Mouse (Mus musculus) gastrocnemius, postnatal 14 days (tissue): ENCODE results near the gene Ogfod1. TPM values are rescaled to one million over a fixed set of nuclear protein-coding genes. Genes with fewer than 3 reads are reported as not detected.
"Not testable (repeated sequence)": the region's sequence is repeated elsewhere in the genome, so short reads cannot be mapped to it uniquely, and the experiment has no call there.

Experiments used
- DNase-seq: peaks from one replicate; pipeline ENCODE4 v3.0.0; 2021; ENCODE audit warnings: mixed read lengths
- intact Hi-C: fragments of 180-260 bp; cut with DNase I; formaldehyde crosslinking; loops from one replicate; pipeline ENCODE4 v1.15.1; 2025; ENCODE audit warnings: low total_unique reads
- long read RNA-seq, 2 experiments: library from polyadenylated mRNA; stranded (forward); transcript quantifications; one replicate each; pipeline ENCODE4 v2.0.0; 2021
- total RNA-seq, 2 experiments: library from RNA; stranded (reverse); gene quantifications; 2 replicates each; pipeline ENCODE4 v1.2.3; 2021

The Ogfod1 gene
- 10 to 100 TPM; 14.5 to 15.2 TPM for total RNA-seq
- long read RNA-seq, experiment 1, full-length matches to known transcripts = 4 of 14 reads
- long read RNA-seq, experiment 1, partial matches to known transcripts = 1 of 14 reads
- long read RNA-seq, experiment 1, other reads (novel, unspliced or antisense) = 9 of 14 reads
- long read RNA-seq, experiment 2, full-length matches to known transcripts = 8 of 20 reads
- long read RNA-seq, experiment 2, partial matches to known transcripts = 0 of 20 reads
- long read RNA-seq, experiment 2, other reads (novel, unspliced or antisense) = 12 of 20 reads

DNA sequence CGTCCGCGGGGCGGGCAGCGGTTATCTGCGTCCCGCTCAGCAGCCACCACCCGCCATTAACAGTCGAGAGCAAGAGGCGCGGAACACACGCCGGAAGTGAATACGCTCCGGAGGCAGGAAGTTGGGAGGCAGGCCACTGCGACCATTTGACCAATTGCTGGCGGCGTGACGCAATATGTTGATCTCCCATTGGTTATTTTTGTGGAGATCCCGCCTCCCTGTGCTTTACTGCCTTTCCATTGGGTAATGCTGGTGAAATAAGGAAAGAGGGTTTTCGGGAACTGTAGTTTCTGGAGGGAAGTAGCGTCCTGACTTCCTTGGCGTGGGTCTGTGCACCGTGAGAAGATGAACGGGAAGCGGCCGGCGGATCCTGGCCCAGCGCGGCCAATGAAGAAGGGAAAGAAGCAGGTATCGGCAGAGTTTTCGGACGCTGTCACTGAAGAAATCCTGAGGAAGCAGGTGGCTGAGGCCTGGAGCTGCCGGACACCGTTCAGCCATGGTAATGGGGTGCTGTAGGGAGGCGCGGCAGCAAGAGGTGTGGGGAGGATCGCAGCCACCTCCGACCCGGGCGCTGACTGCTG lies at the start of gene Ogfod1, which contains the start of gene Nudt21:
Gene Ogfod1 (plus strand): TSS at position 255 of the 581 bp plus-strand sequence.
Gene Nudt21 (minus strand): TSS at position 88 of the 581 bp plus-strand sequence.
- intact Hi-C loops = no loop called here
- DNase-seq = peak; percentile 90

DNA sequence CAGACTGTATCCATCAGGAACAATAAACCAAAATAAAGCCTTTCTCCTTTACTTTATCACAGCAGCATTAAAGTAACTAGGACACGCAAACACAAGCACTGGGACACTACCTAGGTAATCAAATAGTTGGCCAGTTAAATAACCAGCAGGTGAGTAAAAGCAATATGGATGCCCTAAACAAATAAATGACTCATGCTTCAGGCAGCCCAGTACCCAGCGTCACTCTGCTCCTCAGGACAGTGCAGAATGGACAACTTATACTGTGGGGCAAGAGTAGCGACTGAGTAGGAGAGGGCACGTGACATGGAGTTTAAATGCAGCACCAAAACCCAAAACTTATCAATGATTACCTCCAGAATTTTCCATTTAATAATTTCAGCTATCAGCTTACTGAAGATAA lies 47.3 kb upstream of the Ogfod1 start:
- intact Hi-C loops = no loop called here
- DNase-seq = no peak

DNA sequence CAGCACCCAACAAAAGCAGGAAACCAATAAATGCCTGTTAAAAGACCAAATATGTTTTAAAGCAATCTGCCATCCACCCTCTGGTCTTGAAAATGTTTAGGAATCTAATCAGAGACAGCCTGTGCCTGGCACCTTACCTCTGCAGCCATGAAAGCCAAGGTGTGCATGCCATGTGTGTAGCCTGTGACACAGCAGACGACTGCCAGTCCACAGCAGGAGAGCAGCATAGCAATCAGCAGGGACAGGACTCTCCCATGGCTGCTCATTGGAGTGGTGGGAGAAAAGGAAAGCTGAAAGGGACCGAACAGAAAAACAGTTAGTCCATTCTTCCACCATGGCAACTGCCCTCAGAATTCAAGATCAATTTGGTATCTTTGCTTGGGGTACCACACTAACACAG lies 38.0 kb upstream of the Ogfod1 start:
- intact Hi-C loops = no loop called here
- DNase-seq = no peak

DNA sequence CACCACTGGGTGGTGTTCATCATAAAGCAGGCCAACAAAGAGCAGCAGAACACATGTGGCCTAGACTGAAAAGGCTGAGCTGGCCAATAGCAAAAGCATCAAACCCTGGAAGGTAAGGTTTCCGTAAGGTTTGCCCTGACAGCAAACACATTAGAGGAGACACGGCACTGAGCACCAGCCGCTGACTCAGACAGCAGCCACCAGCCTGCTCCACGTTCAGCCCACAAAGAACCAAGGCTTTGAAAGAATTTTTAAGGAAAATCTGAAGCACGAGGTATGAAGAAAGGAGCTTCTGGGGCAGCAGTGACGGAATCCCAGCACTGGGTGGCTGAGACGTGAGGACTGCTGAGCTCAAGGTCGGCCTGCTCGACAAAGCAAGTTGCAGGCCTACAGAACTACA lies 32.9 kb upstream of the Ogfod1 start:
- intact Hi-C loops = no loop called here
- DNase-seq = no peak

DNA sequence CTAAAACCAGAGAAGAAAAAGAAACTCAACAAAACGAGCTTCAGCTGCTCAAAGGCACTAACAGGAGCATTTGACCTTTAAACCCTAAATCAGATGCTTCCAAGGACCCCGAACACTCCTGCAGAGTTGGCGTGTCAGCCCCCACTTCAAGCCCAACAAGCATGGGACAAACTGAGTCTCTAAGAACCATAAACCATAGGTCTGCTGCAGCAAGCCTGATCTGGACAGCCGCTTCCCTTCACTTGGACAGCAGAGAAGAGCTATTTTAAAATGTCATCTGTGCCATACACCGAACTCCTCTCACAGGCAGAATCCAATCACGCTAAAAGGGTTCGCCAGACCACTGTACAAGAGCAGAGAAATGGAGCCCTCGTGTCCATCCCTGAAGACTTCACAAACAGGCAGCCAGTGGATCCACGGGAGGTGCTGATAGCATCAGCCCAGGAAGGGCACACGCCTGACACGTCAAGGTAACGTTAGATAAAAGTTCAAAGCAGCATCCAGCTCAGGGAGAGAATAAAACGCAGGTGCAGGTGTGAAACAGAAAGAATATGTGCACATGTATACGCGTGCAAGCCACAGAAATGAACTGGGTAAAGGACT lies 27.7 kb upstream of the Ogfod1 start:
- no peak for DNase-seq
- intact Hi-C loops = no loop called here

DNA sequence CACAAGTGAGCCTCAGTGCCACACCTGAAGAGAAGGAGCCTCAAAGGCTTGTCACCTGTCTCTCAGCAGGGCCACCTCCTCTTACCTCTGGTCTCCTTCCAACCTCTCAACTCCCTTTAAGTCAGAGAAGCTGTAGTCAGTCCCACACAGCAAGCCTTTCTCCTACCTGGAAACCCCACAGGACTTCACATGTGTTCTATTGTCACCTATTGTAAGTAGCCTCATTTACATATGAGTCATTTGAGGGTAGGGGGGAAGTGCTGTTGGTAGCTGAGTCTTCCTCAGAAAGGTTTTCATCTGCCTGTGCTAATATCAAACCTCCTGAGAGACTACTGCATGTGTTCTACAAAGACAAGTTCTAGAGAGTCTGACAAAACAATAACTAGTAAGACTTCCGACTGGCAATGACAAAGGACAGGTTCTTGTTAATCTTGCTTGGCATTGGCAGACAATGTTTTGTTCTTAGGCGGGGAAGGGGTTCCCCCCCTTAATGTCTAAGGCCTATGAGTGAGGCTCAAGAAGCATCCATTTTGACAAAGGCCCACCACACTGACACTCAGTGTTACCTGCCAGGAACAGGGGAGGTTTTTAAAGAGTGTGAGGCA lies 26.8 kb upstream of the Ogfod1 start:
- DNase-seq = no peak
- intact Hi-C loops = no loop called here

DNA sequence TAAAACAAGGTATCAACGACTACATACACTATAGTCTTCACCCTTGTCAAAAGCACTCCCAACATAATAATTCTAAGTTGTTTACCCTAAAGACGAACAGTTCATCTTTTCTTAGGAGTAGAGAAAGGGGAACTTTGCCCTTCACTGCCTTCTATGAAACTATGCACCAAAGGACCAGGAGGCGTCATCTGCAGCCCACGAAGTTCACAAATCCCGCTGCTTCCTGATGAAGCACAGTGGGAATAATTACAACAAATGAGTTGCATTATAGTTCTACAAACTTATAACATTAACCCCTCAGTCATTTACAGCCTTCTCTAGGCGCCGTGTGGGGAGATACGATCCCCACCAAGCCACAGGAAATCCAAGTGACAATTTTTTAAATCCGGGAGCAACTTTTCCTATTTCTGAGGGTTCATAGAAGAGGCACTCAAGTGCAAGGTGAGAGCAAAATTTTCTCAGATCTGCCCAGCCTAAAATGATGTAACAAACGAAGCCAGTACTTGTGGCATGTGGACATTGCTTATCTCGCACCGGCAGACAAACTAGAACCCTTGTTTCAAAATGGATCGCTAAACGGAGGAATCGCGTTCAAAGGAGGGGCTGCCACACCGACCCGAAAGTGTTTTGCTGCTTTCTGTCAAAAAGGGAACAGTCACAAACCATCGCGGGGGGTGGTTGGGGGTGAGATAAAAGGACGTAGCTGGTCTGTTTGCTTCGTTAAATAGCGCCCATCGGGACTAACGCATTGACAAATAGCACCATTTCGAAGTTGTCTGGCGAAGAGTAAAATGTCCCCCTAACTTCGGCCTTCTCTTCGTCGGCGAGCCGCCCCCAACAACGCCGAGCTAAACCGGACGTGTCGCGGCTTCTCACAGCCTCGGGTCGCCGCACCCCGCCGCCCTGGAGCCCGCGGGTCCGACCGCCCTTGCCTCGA lies 25.7 kb upstream of the Ogfod1 start:
- no peak for DNase-seq
- intact Hi-C loops = no loop called here

DNA sequence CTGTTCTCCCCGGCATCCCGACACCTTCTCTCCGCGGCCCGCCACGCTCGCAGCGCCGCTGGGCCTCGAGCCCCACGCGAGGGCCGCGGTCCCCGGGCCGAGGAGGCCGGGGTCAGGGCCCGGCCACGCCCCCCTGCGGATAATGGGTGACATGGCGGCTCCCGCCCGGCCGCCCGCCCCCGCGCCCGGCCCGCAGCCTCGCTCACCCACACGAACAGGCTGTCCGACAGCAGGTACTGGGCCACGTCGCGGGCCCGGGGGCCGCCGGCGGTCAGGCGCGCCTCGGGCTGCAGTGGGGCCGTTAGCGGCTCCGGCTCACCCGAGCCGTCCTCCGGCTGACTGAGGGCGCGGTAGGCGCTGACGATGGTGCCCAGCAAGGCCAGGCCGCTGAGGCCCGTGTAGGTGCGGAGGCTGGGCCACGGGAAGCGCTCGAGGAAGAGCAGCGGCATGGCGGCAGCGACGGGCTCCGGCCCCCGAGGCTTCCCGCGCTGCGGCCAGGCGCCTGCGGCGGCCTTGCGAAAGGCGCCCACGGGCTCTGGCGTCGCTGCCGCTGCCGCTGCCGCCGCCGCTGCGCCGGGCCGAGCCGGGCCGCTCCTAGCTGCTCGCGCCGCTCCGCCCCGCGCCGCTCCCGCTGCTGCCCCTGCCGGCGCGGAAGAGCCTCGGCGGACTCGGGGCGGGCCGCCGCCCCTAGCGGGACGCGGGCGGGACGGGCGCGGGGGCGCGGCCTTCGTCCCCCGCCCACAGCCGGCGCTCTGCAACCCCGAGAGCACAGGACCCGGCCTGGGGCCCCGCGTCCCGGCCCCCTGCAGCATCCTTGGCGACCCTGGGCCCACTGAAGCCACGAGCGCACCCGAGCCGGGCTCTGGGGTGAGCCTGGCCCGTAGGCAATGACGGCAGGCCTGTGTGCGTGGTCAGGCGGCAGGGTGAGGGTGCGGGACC lies 24.7 kb upstream of the Ogfod1 start, which contains the start of gene Amfr:
Gene Amfr (minus strand): TSS at position 830 of the 939 bp plus-strand sequence.
- DNase-seq = peak; percentile 69
- intact Hi-C loops = no loop called here

DNA sequence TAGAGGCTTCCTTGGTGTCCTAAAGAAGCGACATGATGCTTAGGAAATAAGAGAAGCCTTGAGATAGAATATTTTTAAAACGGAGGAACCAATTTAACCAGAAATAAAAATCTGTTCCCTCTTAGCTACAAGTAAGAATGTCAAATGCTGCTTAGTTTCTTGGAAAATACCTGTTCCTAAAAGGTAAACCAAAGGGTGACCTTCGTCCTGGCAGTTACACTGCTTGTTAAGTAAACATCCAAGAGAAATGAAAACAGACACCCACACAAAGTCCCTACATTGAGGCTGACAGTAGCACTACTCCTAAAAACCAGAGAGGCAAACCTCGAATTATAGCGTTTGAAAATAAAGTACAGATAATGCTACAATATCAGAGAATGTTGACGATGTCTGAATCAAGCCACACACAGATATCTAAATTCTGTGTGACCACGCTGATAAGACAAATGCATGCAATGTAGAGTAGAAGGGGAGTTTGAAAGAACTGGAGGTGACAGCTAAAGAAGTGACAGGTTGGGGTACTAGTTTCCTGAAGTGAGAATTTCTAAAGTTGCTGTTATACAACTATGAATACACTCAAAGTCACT lies 23.9 kb upstream of the Ogfod1 start:
- DNase-seq = no peak
- intact Hi-C loops = no loop called here

DNA sequence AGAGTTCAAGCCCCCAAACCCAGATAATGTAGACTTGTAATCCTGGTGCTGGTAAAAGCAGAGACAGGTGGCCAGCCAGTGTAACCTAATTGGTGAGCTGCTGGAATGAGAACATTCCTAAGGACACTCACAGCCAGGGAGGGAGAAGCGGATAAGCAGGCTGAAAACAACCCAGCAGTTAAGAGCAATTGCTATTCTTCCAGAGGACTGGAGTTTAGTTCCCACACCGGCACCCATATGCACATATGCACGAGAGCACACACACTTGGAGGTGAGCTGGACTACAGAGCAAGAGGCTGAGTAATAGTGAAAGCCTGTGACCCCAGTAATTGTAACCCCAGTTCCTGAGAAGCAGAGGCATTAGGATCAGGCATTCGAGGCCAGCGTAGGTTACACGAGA lies 13.1 kb upstream of the Ogfod1 start:
- intact Hi-C loops = no loop called here
- DNase-seq = no peak

DNA sequence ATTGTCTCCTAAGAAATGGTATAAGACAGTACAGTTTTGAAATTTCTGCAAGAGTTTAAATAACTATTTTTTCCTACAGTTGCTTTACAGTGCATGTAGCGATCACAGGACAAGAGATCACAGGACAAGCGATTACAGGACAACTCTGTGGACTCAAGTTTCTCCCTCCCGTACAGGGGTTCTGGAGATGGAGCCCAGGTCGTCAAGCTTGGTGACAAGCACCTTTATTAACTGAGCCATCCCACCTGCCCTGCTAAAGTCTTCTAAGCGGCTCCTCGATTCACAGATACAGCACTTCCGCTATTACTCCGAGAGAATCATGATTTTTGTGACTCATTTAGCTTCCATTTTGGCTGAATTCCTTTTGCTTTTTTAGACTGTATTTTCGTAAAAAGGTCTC lies 7.3 kb upstream of the Ogfod1 start:
- intact Hi-C loops = no loop called here
- no peak for DNase-seq

DNA sequence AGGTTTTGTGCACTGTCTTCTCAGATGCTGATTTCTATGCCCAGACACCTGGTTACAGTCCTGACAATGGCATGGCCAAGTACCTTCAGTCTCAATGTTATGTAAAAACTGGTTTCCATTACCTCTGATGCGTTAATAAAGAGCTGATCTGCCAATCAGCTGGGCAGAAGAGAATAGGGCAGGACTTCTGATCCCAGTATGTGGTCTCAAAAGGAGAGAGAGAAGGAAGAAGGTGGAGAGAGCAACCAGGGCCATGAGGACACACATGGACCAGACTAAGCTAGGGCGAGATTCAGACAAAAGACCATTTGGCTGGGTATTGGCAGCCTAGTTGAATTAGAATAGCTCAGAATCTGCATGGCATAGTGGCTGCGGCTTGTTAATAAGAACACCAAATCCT lies 3.4 kb upstream of the Ogfod1 start:
- no peak for DNase-seq
- intact Hi-C loops = no loop called here

DNA sequence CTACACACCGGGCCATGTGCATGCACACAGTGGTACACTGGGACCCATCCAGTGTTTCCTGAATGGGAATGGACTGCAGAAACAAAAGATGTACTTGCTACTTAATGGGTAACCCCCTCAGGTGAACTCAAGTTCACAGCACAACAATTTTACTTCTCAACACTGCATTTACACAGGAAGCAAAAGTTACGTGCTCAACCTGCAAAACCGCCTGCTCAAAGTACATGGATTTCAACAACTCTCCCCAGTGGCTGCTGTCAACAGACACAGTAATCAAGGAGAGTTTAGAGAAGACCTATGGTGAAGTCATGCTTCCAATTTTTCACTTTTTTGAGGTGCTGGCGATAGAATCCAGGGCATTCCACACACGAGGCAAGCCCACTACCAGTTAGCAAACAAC lies 1.8 kb upstream of the Ogfod1 start:
- intact Hi-C loops = no loop called here

DNA sequence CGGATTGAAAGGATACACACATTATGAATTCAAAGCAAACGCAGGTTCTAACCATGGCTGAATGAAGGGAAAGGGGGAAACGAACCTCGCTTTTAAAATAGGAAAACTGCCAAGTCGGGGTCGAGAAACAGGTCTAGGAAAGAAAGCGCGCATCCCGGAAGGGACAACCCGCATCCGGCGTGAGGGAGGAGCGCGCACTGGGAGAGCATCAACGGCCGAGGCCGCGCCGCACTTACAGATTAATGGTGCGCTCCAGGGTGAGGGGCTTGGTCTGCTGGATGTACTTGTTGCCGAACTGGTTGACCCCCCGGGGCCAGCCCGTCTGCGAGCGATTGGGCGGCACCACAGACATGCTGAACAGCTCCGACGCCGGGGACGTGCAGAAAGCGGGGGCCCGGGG lies 457 bp upstream of the Ogfod1 start:
- intact Hi-C loops = not testable (repeated sequence)
- peak; percentile 55 for DNase-seq

More for the DNA sequence above, 1.8 kb upstream of the Ogfod1 start:
- no peak for DNase-seq

DNA sequence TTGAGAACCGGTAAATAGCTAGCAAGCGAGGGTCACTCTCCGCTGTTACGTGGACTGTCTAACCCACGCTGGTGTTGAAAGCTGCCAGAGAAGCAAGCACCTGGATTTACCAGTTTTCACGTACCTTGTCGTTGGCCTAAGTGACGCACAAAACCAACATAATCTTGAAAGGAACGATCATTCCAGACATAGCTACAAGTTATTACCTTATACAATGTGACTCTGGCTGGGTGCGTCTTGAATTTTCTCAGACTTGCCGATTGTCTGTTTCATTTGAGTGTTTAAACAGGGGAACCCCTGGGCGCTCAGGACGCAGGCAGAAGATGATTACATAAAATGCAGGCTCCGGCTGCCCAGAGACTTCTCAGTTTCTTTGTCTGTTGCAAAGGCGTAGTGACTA lies 808 bp downstream of the Ogfod1 start:
- no peak for DNase-seq
- intact Hi-C loops = no loop called here

DNA sequence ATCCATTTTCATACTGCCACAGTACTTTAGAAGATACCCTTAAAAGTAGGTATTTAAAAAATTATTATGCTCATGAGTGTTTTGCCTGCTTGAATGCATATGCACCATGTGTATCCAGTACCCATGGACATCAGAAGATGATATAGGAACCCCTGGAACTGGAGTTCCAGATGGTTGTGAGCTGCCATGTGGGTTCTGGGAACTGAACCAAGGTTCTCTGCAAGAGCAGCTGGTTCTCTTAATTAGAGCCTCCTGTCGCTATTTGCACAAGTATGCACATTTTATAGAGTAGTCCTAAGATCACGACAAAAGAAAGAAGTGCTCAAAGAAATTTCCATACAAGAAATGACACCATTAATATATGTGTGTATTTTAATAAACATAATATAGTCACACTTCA lies 10.8 kb downstream of the Ogfod1 start:
- no peak for DNase-seq
- intact Hi-C loops = no loop called here

DNA sequence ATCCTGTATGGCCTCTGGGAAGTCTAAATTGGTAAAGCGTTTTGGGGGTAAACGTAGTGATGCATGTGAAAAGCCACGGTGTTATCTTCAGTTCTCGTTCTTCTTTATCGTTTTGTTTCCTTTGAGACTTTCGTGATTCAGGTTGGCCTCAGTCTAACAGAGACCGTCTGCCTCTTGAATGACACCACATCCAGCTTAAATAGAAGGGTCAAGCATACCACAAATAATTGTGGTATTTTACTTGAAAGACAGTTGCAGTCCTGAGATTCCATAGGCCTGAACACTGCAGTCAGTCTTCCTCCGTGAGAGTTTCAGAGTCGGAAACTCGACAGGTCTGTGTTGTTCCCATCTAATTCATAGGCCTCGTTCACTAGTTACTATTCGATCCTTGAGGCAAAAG lies 15.7 kb downstream of the Ogfod1 start:
- DNase-seq = no peak
- intact Hi-C loops = no loop called here

DNA sequence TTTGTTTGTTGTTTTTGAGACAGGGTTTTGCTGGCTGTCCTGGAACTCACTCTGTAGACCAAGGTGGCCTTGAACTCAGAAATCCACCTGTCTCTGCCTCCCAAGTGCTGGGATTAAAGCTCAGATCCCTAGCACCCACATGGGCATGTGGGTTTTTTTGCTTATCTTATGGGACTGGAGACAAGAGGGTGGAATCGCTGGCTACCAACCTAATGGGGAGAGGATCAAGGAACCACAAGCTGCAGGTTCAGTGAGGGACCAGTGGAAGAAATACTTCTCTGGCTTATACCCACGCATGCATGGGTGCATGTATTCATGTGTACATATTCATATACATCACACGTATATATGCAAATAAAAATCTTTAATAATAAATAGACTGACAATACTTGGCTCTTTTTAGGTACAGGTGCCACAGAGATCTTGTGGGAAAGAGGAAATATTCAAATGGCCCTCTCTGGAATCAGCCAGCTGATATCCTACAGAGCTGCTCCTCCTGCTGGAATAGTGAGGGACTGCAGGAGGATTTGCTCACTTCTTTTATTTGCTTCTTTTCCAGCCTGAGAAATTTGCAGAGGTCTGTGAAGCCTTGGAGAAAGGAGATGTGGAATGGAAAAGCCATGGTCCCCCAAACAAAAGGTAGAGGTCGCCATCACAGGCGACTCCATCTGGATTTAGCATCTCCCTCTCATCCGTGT lies 20.3 kb downstream of the Ogfod1 start:
- peak; percentile 33 for DNase-seq
- intact Hi-C loops = no loop called here
